Mouse (Mus musculus) lung, embryonic 15.5 days (tissue): Measurements from ENCODE around the gene Crym. TPM values are rescaled to one million over a fixed set of nuclear protein-coding genes. Genes with fewer than 3 reads are reported as not detected.

Experiments used
- ATAC-seq: fragments of 200-750 bp; cut with Nextera tagmentation; 2 replicates; pipeline ENCODE4 v1.8.0; 2017; ENCODE audit warnings: moderate number of reproducible peaks, borderline replicate concordance; ENCODE audit not compliant: low FRiP score, low TSS enrichment; ENCODE audit errors: extremely low read depth
- H3K27ac ChIP-seq: fragments of 300-500 bp; sonication (generic); 2 replicates; pipeline ENCODE4 v1.5.1; 2015; ENCODE audit warnings: moderate library complexity, mild to moderate bottlenecking, inconsistent platforms
- H3K27me3 ChIP-seq: fragments of 300-500 bp; sonication (generic); 2 replicates; pipeline ENCODE4 v1.6.1; 2015; ENCODE audit warnings: inconsistent platforms
- H3K36me3 ChIP-seq: fragments of 300-500 bp; sonication (generic); 2 replicates; pipeline ENCODE4 v1.6.1; 2015; ENCODE audit warnings: inconsistent platforms
- H3K4me1 ChIP-seq: fragments of 300-500 bp; sonication (generic); 2 replicates; pipeline ENCODE4 v1.6.1; 2015; ENCODE audit warnings: inconsistent platforms
- H3K4me2 ChIP-seq: fragments of 300-500 bp; sonication (generic); 2 replicates; pipeline ENCODE4 v1.6.1; 2015; ENCODE audit warnings: inconsistent platforms, mild to moderate bottlenecking, moderate library complexity
- H3K4me3 ChIP-seq: fragments of 300-500 bp; sonication (generic); 2 replicates; pipeline ENCODE4 v1.5.1; 2015; ENCODE audit warnings: mild to moderate bottlenecking, inconsistent platforms
- H3K9ac ChIP-seq: fragments of 300-500 bp; sonication (generic); 2 replicates; pipeline ENCODE4 v1.6.1; 2015; ENCODE audit warnings: inconsistent platforms
- H3K9me3 ChIP-seq: fragments of 300-500 bp; sonication (generic); 2 replicates; pipeline ENCODE4 v1.6.1; 2016; ENCODE audit warnings: inconsistent platforms
- WGBS: fragments of 180-500 bp; shearing (Covaris S2); methylation state at CpG from one replicate; pipeline ENCODE4 v1.1.7; 2015; 5-methylcytosine and 5-hydroxymethylcytosine counted together
- polyA plus RNA-seq: library from polyadenylated mRNA; unstranded; fragments of >200 nt; fragmentation: Nextera tagmentation; extraction: Ambion mirVana; gene quantifications from 2 replicates; pipeline ENCODE4 v1.2.1, GENCODE M21; 2015

Crym gene
- polyA plus RNA-seq, 1 experiment from 2014 or later, result 4.4 TPM

DNA sequence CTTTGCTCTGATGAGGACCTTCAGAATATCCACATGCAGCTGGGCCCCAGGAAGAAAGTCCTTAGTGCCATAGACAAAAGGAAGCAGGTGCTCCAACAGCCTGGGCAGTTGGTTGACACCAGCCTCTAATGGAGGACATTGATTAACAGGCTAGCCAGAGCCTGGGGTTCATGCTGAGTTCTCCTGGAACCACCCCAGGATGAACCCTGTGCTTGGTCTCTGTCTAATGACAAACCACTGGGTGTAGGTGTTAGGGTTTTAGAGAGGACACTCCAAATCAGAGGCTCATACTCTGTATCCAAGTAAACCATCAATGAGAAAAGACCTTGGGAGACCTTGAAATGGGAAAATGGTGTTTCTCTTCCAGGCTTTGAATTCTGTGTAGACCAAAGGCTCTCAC, 19.0 kb downstream of the Crym start:
- H3K4me2 ChIP-seq, result no peak overlapping the region
- no peaks in the 10 kb centered on the region for H3K27me3 ChIP-seq
- no peak for ATAC-seq
- H3K4me1 ChIP-seq, result 0 out of 2 replicates have a peak, but pooled peaks cover 4% of the 10 kb centered on the region
- H3K9me3 ChIP-seq, result no peaks in the 10 kb centered on the region
- no peak overlapping the region for H3K9ac ChIP-seq
- no peak overlapping the region for H3K27ac ChIP-seq
- no peak overlapping the region for H3K4me3 ChIP-seq
- no peaks in the 10 kb centered on the region for H3K36me3 ChIP-seq

DNA sequence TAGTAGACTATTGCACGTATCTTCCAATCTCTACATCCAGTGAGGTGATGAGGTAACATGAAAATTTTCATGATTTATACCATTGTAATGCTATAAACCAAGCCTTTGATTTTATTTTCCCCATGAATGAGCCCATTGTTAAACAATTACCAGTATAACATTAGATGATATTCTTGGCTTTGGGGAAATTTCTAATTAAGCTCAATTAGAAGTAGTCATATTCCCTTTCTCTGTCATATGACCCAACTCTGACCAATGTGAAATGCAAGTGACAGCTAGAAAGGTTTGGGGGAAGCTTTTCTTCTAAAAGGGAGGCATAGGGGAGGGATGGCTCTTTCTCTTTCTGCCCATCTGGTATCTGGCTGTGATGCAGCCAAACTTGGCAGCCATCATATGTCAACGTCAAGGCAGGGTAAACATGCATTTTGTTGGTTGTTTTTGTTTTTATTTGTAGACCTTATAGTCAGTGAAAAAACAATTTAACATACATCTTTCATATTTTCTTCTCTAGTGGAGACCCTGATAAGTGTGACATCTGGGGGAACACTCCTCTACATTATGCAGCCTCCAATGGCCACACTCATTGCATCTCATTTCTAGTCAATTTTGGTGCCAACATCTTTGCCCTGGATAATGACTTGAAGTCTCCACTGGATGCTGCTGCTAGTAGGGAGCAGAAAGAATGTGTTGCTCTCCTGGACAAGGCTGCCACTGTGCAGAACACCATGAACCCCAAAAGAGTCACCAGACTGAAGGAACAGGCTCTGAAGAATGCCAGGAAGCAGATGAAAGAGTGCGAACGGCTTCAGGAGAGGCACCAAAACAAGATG, 20.3 kb downstream of the Crym start:
- Histone ChIP-seq H3K4me3 (no peak overlapping the region), H3K4me1 (0 out of 2 replicates have a peak, but pooled peaks cover 4% of the 10 kb centered on the region), H3K4me2 (no peak overlapping the region), H3K27ac (no peak overlapping the region), H3K27me3 (no peaks in the 10 kb centered on the region), H3K9me3 (no peaks in the 10 kb centered on the region), H3K36me3 (no peaks in the 10 kb centered on the region), H3K9ac (no peak overlapping the region)
- no peak for ATAC-seq
- 88% methylated on average over 4 of the region's 4 CpGs for WGBS

DNA sequence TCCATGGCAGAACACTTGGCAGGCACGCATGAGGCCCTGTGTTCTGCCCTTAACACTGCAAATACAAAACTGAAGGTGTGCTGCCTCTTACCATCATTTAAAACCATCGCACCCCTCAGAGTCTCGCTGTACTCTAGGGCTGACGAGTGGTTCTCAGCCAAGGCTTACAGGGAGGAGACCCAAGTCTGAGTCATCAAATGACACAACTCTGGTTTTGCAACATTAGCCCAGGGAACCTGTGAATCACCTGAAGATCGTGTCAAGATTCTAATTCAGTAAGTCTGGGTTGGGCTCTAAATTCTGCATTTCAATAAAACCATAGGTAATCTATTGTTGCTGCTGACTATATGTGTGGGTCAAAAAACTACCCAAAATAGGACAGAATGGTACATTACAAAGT, 21.4 kb downstream of the Crym start:
- H3K4me3 ChIP-seq, result no peak overlapping the region
- no peaks in the 10 kb centered on the region for H3K27me3 ChIP-seq
- H3K36me3 ChIP-seq, result no peaks in the 10 kb centered on the region
- whole genome bisulfite sequencing, result 75% methylated on average over 5 of the region's 5 CpGs
- H3K4me2 ChIP-seq, result no peak overlapping the region
- no peak overlapping the region for H3K9ac ChIP-seq
- H3K27ac ChIP-seq, result no peak overlapping the region
- H3K4me1 ChIP-seq, result 0 out of 2 replicates have a peak, but pooled peaks cover 4% of the 10 kb centered on the region
- no peaks in the 10 kb centered on the region for H3K9me3 ChIP-seq
- ATAC-seq, result no peak

DNA sequence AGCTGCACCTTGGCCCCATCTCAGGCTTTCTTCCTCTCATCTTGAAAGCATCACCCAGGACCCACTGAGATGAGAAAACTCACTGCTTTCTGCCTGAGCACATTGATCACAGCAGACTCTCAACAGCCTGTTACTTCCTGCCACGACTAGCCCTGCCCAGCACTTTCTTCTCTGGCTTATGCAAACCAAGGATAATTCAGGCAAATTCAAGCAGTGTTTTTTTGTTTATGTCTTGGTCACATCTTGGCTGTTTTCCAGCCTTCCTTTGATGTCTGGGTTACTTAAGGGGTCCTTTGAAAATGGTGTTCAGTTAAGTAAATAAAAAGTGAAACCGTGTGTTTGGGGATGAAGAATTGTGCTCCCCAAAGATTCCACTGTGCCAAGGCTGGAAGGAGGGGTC, 23.0 kb downstream of the Crym start:
- no peak overlapping the region for H3K4me3 ChIP-seq
- H3K9me3 ChIP-seq, result no peaks in the 10 kb centered on the region
- no peak overlapping the region for H3K27ac ChIP-seq
- H3K9ac ChIP-seq, result no peak overlapping the region
- 0 out of 2 replicates have a peak, but pooled peaks cover 4% of the 10 kb centered on the region for H3K4me1 ChIP-seq
- no peaks in the 10 kb centered on the region for H3K27me3 ChIP-seq
- H3K4me2 ChIP-seq, result no peak overlapping the region
- no peaks in the 10 kb centered on the region for H3K36me3 ChIP-seq
- 6% methylated on average over 2 of the region's 2 CpGs for WGBS
- ATAC-seq, result peak; percentile 35; the same call in 1 of the 2 replicates

DNA sequence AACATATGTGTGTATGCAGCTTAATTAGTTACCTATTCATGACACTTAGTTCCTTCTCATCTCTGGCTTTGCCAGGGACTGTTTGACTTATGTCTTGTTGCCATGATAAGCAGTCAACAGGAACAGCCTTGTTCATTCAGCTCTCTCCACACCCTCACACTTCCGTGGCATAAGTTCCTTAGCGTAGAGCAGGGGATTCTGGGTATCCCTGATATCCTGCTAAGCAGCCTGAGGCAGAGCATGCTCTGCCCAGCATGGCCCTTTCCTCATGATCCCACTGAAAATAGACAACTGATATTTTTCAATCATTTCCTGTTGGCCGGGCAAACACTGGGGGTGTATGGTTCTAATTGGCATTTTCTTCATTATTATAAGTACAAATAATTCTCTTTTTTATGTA, 24.3 kb downstream of the Crym start:
- H3K27ac ChIP-seq, result no peak overlapping the region
- no peaks in the 10 kb centered on the region for H3K27me3 ChIP-seq
- no peak for ATAC-seq
- 72% methylated on average over 3 of the region's 3 CpGs for WGBS
- no peaks in the 10 kb centered on the region for H3K36me3 ChIP-seq
- no peaks in the 10 kb centered on the region for H3K9me3 ChIP-seq
- H3K9ac ChIP-seq, result no peak overlapping the region
- 0 out of 2 replicates have a peak, but pooled peaks cover 4% of the 10 kb centered on the region for H3K4me1 ChIP-seq
- no peak overlapping the region for H3K4me2 ChIP-seq
- H3K4me3 ChIP-seq, result no peak overlapping the region

DNA sequence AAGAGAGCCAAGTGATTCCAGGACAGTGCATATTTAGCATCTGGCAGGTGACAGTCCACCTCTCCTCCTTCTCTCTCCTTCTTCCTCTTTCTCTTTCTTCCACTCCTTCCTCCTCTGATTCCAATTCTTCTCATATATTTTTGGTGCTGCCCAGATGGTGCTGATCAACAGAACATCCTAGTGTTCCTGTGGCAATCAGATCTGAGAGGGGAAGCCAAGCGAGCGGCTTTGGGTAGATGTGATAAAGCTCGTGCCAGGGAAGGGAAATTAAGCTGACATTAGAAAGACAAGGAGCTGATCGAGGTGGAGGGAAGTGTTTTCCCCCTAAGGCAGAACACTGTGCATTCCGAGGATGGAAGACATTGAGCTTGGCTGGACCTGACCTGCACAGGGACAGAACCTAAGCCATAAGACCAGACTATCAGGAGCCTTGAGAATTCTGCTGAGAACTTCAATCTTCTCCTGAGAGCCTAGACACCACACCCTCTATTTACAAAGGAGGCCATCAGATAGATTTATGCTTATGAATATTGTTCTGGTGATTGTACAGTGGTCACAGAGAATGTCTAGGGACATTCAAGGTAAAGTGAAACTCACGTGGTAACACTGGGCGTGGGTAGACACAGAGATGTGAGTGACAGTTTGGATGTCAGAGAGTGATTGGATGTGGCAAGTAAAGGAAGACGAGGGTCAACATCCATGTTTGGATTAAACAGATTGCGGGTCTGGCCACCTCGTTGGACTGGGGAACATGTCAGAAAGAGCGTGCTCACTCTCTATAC, 27.0 kb downstream of the Crym start:
- Histone ChIP-seq H3K9me3 (no peaks in the 10 kb centered on the region), H3K4me1 (0 out of 2 replicates have a peak, but pooled peaks cover 4% of the 10 kb centered on the region), H3K4me3 (no peak overlapping the region), H3K36me3 (no peaks in the 10 kb centered on the region), H3K9ac (no peak overlapping the region), H3K27me3 (no peaks in the 10 kb centered on the region), H3K4me2 (no peak overlapping the region), H3K27ac (no peak overlapping the region)
- ATAC-seq, result no peak
- WGBS, result 68% methylated on average over 11 of the region's 11 CpGs

DNA sequence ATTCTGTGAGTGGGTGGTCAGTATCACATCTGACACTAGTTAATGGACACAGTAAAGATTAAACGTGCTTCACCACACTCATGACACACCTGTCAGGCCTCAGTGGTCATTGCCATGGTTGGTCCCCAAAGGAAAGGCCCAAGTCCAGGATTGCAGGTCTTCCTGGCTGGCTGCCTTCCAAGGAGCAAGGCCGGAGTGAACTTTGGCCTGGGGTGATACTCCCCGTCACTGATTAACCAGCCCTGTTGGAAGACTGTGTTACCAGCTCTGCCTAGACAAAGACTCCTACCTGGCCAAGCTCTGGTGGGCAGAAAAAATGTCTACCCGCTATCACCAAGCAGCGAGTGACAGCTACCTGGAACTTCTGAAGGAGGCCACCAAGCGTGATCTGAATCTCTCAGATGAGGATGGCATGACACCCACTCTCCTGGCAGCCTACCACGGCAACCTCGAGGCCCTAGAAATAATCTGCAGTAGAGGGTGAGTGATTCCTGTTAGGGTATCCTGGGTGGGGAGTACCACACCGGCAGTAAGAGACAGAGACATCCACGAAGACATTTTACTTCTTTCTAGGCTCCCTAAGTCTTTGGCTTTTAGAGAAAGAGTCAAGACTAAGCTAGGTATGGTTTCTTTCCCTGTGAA, 28.2 kb downstream of the Crym start, which contains the start of gene Anks4b:
TSS of gene Anks4b (plus strand) at position 256 of the 642 bp plus-strand sequence.
- H3K9me3 ChIP-seq, result no peaks in the 10 kb centered on the region
- ATAC-seq, result no peak
- WGBS, result 80% methylated on average over 10 of the region's 10 CpGs
- H3K36me3 ChIP-seq, result no peaks in the 10 kb centered on the region
- no peak within 1 kb of the TSS for H3K27ac ChIP-seq
- H3K27me3 ChIP-seq, result no peaks in the 10 kb centered on the region
- no peak within 1 kb of the TSS for H3K9ac ChIP-seq
- 0 out of 2 replicates have a peak, but pooled peaks cover under 1% of the 10 kb centered on the region for H3K4me1 ChIP-seq
- no peak within 1 kb of the TSS for H3K4me2 ChIP-seq
- no peak within 1 kb of the TSS for H3K4me3 ChIP-seq

DNA sequence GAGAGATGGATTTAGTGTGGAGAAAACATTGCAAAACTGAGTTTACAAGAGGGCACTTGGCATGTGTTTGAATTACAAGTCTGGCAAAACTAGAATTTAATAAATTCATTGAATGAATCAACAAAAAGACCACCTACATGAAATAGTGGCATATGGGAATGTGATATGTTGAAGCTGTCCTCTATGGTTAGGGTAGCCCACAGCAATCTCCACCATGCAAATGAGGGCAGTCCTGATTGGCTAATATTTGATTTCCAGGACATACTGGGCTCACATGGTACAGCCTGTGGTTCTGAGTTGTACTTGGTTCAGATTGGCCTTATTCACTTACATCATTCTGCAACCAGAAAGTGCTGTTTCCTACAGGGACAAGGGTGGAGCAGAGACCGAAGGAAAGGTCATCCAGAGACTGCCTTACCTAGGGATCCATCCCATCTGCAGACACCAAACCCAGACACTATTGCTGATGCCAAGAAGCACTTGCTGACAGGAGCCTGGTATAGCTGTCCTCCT, 29.7 kb downstream of the Crym start:
- H3K27ac ChIP-seq, result no peak overlapping the region
- H3K4me3 ChIP-seq, result no peak overlapping the region
- ATAC-seq, result peak; percentile 42; the same call in 1 of the 2 replicates
- WGBS, result 64% methylated on average over 1 of the region's 1 CpGs
- no peaks in the 10 kb centered on the region for H3K9me3 ChIP-seq
- H3K4me2 ChIP-seq, result no peak overlapping the region
- no peak overlapping the region for H3K9ac ChIP-seq
- no peaks in the 10 kb centered on the region for H3K4me1 ChIP-seq
- H3K27me3 ChIP-seq, result no peaks in the 10 kb centered on the region
- H3K36me3 ChIP-seq, result no peaks in the 10 kb centered on the region

DNA sequence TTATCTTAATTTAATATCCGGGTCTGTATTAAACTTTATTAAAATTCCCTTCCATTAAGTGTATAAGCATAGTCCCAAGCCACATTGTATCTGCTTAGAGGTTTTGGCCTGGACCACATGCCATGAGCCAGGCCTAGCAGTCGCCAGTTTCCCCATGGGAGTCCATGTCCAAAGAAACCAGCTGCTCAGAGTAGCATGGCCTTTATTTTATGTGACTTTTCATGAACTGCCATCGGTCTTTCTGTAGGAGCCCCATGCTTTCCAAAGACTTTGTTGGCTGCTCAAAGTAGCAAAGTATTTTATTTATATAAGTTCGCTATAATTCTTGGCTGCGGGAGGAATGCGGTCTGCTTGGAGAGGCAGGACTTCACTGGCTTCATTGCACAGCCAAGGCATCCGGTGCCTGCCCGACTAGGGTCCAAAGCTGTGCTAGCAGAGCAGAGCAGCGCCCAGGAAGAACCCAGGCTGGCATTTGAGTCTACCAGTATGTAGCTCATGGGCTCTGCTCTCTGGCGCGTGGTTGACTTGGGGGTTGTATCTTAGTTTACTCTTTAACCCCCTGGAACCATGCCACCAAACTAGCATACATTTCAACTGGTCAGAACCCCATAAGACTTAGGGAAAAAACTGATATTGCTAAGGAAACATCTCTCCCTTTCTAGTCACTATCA, 38.2 kb downstream of the Crym start:
- no peak overlapping the region for H3K4me2 ChIP-seq
- WGBS, result 70% methylated on average over 11 of the region's 11 CpGs
- no peak for ATAC-seq
- H3K9me3 ChIP-seq, result no peaks in the 10 kb centered on the region
- no peaks in the 10 kb centered on the region for H3K4me1 ChIP-seq
- H3K9ac ChIP-seq, result no peak overlapping the region
- no peaks in the 10 kb centered on the region for H3K36me3 ChIP-seq
- H3K27me3 ChIP-seq, result no peaks in the 10 kb centered on the region
- no peak overlapping the region for H3K4me3 ChIP-seq
- no peak overlapping the region for H3K27ac ChIP-seq

DNA sequence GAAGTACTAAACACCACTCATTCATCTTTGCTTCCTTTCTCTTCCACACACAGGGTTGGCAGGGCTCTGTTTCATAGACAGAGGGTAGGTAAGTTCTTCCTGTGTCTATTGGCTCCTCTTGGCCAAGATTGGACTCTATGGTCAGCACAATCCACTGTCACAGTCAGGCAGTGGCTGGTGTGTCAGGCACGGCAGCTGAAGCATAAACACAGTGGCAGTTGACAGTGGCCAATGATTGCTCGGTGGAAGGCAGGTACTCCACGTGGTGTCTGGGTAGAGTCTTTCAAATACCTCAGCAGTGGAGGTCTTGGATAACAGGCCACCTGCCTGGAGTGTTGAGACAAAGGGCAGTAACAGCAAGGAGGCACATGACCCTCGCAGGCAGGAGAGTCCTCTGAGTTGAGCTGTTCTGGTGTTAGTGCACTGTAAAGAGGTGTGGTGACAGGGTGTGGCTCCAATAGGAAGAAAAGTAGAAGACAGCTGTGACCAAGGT, 43.7 kb downstream of the Crym start:
- WGBS, result 37% methylated on average over 4 of the region's 4 CpGs
- Histone ChIP-seq H3K9ac (no peak overlapping the region), H3K27me3 (no peaks in the 10 kb centered on the region), H3K36me3 (no peaks in the 10 kb centered on the region), H3K4me2 (no peak overlapping the region), H3K27ac (no peak overlapping the region), H3K9me3 (no peaks in the 10 kb centered on the region), H3K4me3 (no peak overlapping the region), H3K4me1 (no peaks in the 10 kb centered on the region)
- no peak for ATAC-seq

DNA sequence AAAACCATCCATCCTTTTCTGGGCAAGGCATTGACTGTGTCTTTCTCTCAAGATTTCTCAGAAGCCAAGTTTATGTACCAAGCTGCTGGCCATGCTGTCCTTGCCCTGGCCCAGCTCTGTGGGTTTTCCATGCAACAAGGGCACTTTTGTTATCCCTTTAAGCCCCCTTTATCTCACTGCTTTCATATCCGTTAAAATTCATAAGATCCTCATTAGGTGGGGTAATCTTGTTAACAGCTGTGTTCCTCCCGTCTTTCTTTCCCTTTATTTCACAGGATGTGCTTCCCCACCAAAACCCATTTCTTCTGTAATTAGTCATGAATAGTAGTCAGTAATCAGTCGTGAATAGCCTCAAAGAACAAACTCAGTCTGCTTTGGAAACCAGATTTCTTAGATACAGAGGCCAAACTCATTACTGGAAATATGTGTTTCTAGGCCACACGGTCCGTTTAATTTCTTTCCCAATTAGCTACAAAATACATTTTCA, 44.3 kb downstream of the Crym start:
- no peak overlapping the region for H3K9ac ChIP-seq
- no peaks in the 10 kb centered on the region for H3K4me1 ChIP-seq
- no peak overlapping the region for H3K27ac ChIP-seq
- H3K4me3 ChIP-seq, result no peak overlapping the region
- no peaks in the 10 kb centered on the region for H3K27me3 ChIP-seq
- H3K9me3 ChIP-seq, result no peaks in the 10 kb centered on the region
- no peak for ATAC-seq
- 57% methylated on average over 5 of the region's 5 CpGs for WGBS
- no peaks in the 10 kb centered on the region for H3K36me3 ChIP-seq
- no peak overlapping the region for H3K4me2 ChIP-seq
